Mouse (Mus musculus) lung, postnatal 25 days (tissue): Measurements from ENCODE around the gene Zbtb8a.

ENCODE experiments used
- DNase-seq: peaks from one replicate; pipeline ENCODE4 v3.0.0; 2022; ENCODE audit warnings: low spot score

Gene Zbtb8a

GRCm38 (mm10) chr4:129334677-129335215, 43.2 kb downstream of the Zbtb8a start:
- no peak for DNase-seq

GRCm38 (mm10) chr4:129332846-129333245, 45.1 kb downstream of the Zbtb8a start:
- DNase-seq, result no peak

- DNase-seq, result no peak
Observed at GRCm38 (mm10) chr4:129326191-129326590, 51.7 kb downstream of the Zbtb8a start.

DNA sequence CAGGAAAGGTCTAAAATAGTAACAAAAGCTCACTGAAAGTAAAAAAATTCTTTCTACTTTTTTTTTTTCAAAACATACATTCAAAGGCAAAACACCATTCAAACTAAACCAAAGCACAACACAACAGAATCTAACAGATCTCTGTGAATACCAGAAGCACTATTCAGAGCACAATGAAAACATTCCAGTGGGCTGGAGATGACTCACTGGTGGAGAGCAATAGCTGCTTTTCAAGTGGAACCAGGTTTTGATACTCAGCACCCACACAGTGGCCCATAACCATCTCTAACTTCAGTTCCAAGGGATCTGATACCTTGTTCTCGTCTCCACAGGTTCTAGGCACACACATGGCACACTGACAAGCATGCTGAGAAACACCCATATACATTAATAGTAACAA, 53.2 kb downstream of the Zbtb8a start:
- peak; percentile 9 for DNase-seq

DNA sequence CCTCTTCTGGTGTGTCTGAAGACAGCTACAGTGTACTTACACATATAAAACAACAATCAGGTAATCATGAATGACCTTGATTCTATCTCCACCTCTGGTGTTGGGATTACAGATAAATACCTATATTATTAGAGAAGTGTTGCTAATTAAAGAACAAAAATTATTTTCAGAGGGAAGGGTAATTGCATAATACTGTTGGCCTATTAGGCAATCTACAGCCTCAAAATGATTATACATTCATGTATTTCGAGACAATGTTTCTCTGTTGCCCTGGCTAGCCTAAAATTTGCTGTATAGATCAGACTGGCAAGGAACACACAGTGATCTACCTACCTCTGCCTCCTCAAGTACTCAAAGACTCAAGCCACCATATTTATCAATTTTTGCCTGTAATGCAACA, 54.4 kb downstream of the Zbtb8a start:
- DNase-seq, result no peak

DNA sequence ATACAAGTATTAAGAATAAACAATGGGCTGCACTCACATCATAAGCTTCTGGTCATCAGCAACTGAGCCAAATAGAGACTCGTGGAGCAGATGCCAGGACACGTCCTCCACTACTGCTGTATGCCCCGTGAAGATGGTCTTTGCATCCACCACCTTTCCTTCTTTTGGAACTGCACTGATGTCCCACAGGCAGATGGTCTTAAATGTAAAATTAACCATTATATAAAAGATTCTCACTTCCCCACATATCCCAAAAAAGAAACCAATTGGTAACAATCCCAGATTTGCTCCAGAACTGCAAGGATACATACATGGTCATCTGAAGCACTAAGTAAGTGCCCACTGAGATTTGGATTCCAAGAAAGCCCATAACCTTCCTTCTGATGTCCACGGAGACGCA, 55.9 kb downstream of the Zbtb8a start:
- DNase-seq, result no peak

DNA sequence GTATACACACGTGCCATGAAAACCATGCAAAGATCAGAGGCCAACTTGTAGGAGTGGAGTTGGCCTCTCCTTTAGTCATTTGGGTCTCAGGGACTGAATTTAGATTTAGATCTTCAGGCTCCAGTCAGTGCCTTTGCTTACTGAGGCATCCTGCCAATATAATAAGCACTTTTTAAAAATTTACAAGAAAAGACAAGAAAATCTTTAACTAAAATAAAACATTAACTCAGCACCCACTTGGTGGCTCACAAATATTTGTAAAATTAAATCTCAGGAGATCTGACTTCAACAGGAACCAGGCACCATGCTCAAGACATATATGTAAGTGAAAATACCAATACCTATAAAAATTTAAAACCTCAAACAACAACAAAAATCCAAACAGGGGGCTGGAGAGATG, 57.0 kb downstream of the Zbtb8a start:
- no peak for DNase-seq

- no peak for DNase-seq
Observed at GRCm38 (mm10) chr4:129313886-129314285, 64.0 kb downstream of the Zbtb8a start.

DNA sequence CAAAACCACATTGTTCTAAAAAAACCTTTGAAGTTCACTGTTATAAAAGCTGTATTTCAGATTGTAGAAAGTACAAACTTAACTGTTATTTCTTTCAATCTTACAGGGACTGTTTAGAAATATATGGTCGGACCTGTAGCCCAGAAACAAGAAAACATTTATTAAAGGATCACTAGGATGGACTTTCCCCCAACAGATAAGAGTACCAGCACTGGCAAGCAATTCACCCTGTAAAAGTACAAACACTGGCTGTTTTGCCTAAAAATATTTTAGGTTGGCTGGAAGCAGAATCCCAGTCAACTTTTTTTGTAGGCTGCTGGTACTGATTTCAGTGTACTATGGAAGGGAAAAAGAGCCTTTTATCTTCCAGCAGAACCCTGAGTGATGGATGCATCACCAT, 70.0 kb downstream of the Zbtb8a start:
- DNase-seq, result no peak

DNA sequence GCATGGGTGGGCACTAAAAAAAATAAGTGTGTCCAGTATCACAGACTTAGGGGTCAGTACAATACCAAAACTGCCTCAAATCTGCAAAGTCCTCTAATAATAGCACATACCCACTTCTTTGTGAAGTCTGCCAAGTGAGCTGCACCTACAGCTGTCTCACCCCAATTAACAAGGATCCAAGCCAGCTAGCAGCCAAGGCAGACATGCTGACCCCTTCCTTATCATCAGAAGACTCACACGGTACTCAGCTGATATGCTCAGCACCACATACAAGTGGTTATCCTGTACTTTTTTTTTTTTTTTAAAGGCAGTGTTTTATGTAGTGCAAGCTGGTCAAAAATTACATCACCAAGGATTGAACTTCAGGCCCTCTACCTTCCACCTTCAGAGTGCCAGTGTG, 73.6 kb downstream of the Zbtb8a start:
- no peak for DNase-seq

- DNase-seq, result no peak
Observed at GRCm38 (mm10) chr4:129303816-129304215, 74.1 kb downstream of the Zbtb8a start.
